ENCODE assay signal across 16 mouse cellular contexts in genomic region chr11:118328511-118328910, GRCm38 (mm10). TPM values are rescaled to one million over a fixed set of nuclear protein-coding genes. Genes with fewer than 3 reads are reported as not detected.
DNase-seq lines count a peak whose midpoint lies in the region; ATAC-seq and TF ChIP-seq lines count a peak whose summit lies in the region.
"Had no signal": no experiment of that assay in that cellular context is flagged by ENCODE, and none has a peak within 500 bp of the region (broad histone marks: within the 10 kb centered on the region; RNA-seq: fewer than 3 reads in every experiment).

No protein-coding gene starts in this region.

- DNase-seq in forebrain, embryonic 10.5 days (ENCODE audit: extremely low spot score, low spot score): no peak
- no peak for DNase-seq in hindbrain, embryonic 11.5 days (ENCODE audit: low spot score)
- no peak for DNase-seq in hindbrain, embryonic 14.5 days (ENCODE audit: low spot score)
- no peak for DNase-seq in Muller cell, postnatal 12 days (ENCODE audit: inconsistent ontology term)
- DNase-seq in cerebellum, adult 11 months: no peak
- DNase-seq: adrenal gland, postnatal 25 days; cerebellum, adult 11-12 months; gastrocnemius, postnatal 36 days; layer of hippocampus, adult 9-11 months; left cerebral cortex, postnatal 4 days; liver, postnatal 0 days; lung, postnatal 4 days had no signal

- peaks cover 58% of the 10 kb centered on the region for H3K79me2 ChIP-seq in myocyte (ENCODE audit: control insufficient read depth, insufficient read depth)

- H3K27me3 ChIP-seq in forebrain, embryonic 13.5 days: no peaks in the 10 kb centered on the region
- H3K27me3 ChIP-seq in forebrain, embryonic 10.5 days (ENCODE audit: poor library complexity, severe bottlenecking): no peaks in the 10 kb centered on the region
- H3K27me3 ChIP-seq in hindbrain, embryonic 13.5 days: no peaks in the 10 kb centered on the region
- no peaks in the 10 kb centered on the region for H3K27me3 ChIP-seq in hindbrain, embryonic 11.5 days (ENCODE audit: control insufficient read depth, insufficient read depth, low read length)
- H3K27me3 ChIP-seq in hindbrain, embryonic 14.5 days (ENCODE audit: control insufficient read depth, insufficient read depth, low read length): no peaks in the 10 kb centered on the region
- no peaks in the 10 kb centered on the region for H3K27me3 ChIP-seq in myocyte (ENCODE audit: control insufficient read depth, insufficient read depth, insufficient read length)

- peaks cover 21% of the 10 kb centered on the region for H3K4me1 ChIP-seq in forebrain, embryonic 13.5 days
- peaks cover 39% of the 10 kb centered on the region for H3K4me1 ChIP-seq in forebrain, embryonic 10.5 days
- peaks cover 35% of the 10 kb centered on the region for H3K4me1 ChIP-seq in hindbrain, embryonic 13.5 days (replicated peaks)
- no peaks in the 10 kb centered on the region for H3K4me1 ChIP-seq in hindbrain, embryonic 11.5 days (replicated peaks; ENCODE audit: control insufficient read depth, insufficient read depth, low read length)
- peaks cover 26% of the 10 kb centered on the region for H3K4me1 ChIP-seq in hindbrain, embryonic 14.5 days (replicated peaks; ENCODE audit: control insufficient read depth, insufficient read depth, low read length)

- ATAC-seq in forebrain, embryonic 13.5 days: no peak
- ATAC-seq in hindbrain, embryonic 13.5 days (ENCODE audit: low FRiP score): no peak
- no peak for ATAC-seq in hindbrain, embryonic 11.5 days (ENCODE audit: low FRiP score)
- ATAC-seq in hindbrain, embryonic 14.5 days (ENCODE audit: low FRiP score): no peak
- ATAC-seq: liver, postnatal 0 days had no signal

- TF ChIP-seq POLR2A in myocyte (IDR thresholded peaks at IDR 0.05; ENCODE audit: insufficient read length, low read depth): no peak

- no peak overlapping the region for H3K4me3 ChIP-seq in forebrain, embryonic 13.5 days
- no peak overlapping the region for H3K4me3 ChIP-seq in forebrain, embryonic 10.5 days
- no peak overlapping the region for H3K4me3 ChIP-seq in hindbrain, embryonic 13.5 days
- no peak overlapping the region for H3K4me3 ChIP-seq in hindbrain, embryonic 11.5 days (ENCODE audit: low read depth, low read length)
- H3K4me3 ChIP-seq in hindbrain, embryonic 14.5 days (replicated peaks; ENCODE audit: low read length): no peak overlapping the region
- no peak overlapping the region for H3K4me3 ChIP-seq in myocyte

- no peak overlapping the region for H3ac ChIP-seq in myocyte (ENCODE audit: control insufficient read depth, insufficient read length)

- WGBS in forebrain, embryonic 13.5 days: 94% methylated on average over 6 of the region's 6 CpGs
- WGBS in forebrain, embryonic 10.5 days: 96% methylated on average over 6 of the region's 6 CpGs
- WGBS in hindbrain, embryonic 13.5 days: 97% methylated on average over 6 of the region's 6 CpGs
- WGBS in hindbrain, embryonic 11.5 days: 96% methylated on average over 6 of the region's 6 CpGs
- 96% methylated on average over 6 of the region's 6 CpGs for WGBS in hindbrain, embryonic 14.5 days

- no peak overlapping the region for H3K9ac ChIP-seq in forebrain, embryonic 13.5 days
- no peak overlapping the region for H3K9ac ChIP-seq in hindbrain, embryonic 13.5 days
- H3K9ac ChIP-seq in hindbrain, embryonic 11.5 days (ENCODE audit: low read depth, low read length): no peak overlapping the region
- no peak overlapping the region; the same call in 1 of the 2 replicates for H3K9ac ChIP-seq in hindbrain, embryonic 14.5 days
- H3K9ac ChIP-seq: liver, postnatal 0 days had no signal

- no peak overlapping the region for H3K4me2 ChIP-seq in forebrain, embryonic 13.5 days
- no peak overlapping the region for H3K4me2 ChIP-seq in hindbrain, embryonic 13.5 days
- H3K4me2 ChIP-seq in hindbrain, embryonic 11.5 days (replicated peaks; ENCODE audit: low read depth, low read length): no peak overlapping the region
- no peak overlapping the region for H3K4me2 ChIP-seq in hindbrain, embryonic 14.5 days (replicated peaks)
- peak overlapping the region; percentile 69 for H3K4me2 ChIP-seq in myocyte (ENCODE audit: low read depth)

- H3K9me3 ChIP-seq in forebrain, embryonic 13.5 days (replicated peaks): 0 out of 2 replicates have a peak, but pooled peaks cover 6% of the 10 kb centered on the region
- H3K9me3 ChIP-seq in forebrain, embryonic 10.5 days: peaks cover 5% of the 10 kb centered on the region; the same call in 1 of the 2 replicates
- H3K9me3 ChIP-seq in hindbrain, embryonic 13.5 days: no peaks in the 10 kb centered on the region
- no peaks in the 10 kb centered on the region for H3K9me3 ChIP-seq in hindbrain, embryonic 11.5 days (ENCODE audit: control insufficient read depth, low read length)
- H3K9me3 ChIP-seq in hindbrain, embryonic 14.5 days (ENCODE audit: control insufficient read depth, low read length): no peaks in the 10 kb centered on the region

- peaks cover 29% of the 10 kb centered on the region for H3K36me3 ChIP-seq in forebrain, embryonic 13.5 days (ENCODE audit: poor library complexity, severe bottlenecking)
- peaks cover 57% of the 10 kb centered on the region for H3K36me3 ChIP-seq in forebrain, embryonic 10.5 days (replicated peaks)
- peaks cover 16% of the 10 kb centered on the region for H3K36me3 ChIP-seq in hindbrain, embryonic 13.5 days
- H3K36me3 ChIP-seq in hindbrain, embryonic 11.5 days (ENCODE audit: control insufficient read depth, insufficient read depth, low read length): no peaks in the 10 kb centered on the region; the same call in 1 of the 2 replicates
- H3K36me3 ChIP-seq in hindbrain, embryonic 14.5 days (replicated peaks; ENCODE audit: control insufficient read depth, insufficient read depth): peaks cover 6% of the 10 kb centered on the region; the same call in 1 of the 2 replicates
- peaks cover 13% of the 10 kb centered on the region for H3K36me3 ChIP-seq in myocyte (ENCODE audit: control insufficient read depth, insufficient read depth)

- H3K27ac ChIP-seq in forebrain, embryonic 13.5 days: peak overlapping the region; percentile 68; the same call in 1 of the 2 replicates
- H3K27ac ChIP-seq in forebrain, embryonic 10.5 days: no peak overlapping the region
- H3K27ac ChIP-seq in hindbrain, embryonic 13.5 days: peak overlapping the region; percentile 85
- no peak overlapping the region for H3K27ac ChIP-seq in hindbrain, embryonic 11.5 days (ENCODE audit: low read depth, low read length)
- peak overlapping the region; percentile 88 for H3K27ac ChIP-seq in hindbrain, embryonic 14.5 days

TF ChIP-seq in myocyte, 11 proteins besides CTCF, POLR2A, EP300 and RAD21:
- no peak for TF ChIP-seq MAX (IDR thresholded peaks at IDR 0.05; ENCODE audit: low read depth)
- TF ChIP-seq POLR2AphosphoS2 (IDR thresholded peaks at IDR 0.05; ENCODE audit: insufficient read length, low read depth): peak; percentile 32

RNA-seq across cellular contexts. Expression of gene Cep295nl, which starts 13.8 kb away (rescaled TPM):
- polyA plus RNA-seq in forebrain, embryonic 13.5 days (2015; fragmentation: Nextera tagmentation; extraction: Ambion mirVana): 0.13 and 0.31 TPM in 2 replicates
- 0.16 and 0.26 TPM in 2 replicates for polyA plus RNA-seq in forebrain, embryonic 10.5 days (2016; fragmentation: Nextera tagmentation; extraction: Ambion mirVana)
- polyA plus RNA-seq in hindbrain, embryonic 13.5 days (2015; fragmentation: Nextera tagmentation; extraction: Ambion mirVana): 0.22 and 0.26 TPM in 2 replicates
- 0.37 and 0.42 TPM in 2 replicates for polyA plus RNA-seq in hindbrain, embryonic 11.5 days (2014; fragmentation: Nextera tagmentation; extraction: Ambion mirVana)
- polyA plus RNA-seq in hindbrain, embryonic 14.5 days (2014; fragmentation: Nextera tagmentation; extraction: Ambion mirVana): 0.17 TPM in 1 of 2 replicates, not detected in the other
- polyA plus RNA-seq in myocyte (2012; fragmentation: generic; extraction: Trizol): 0.60 TPM
- polyA plus RNA-seq: spleen, adult 2 months had no signal

RNA-seq across cellular contexts. Expression of gene Timp2, which starts 27.0 kb away (rescaled TPM):
- polyA plus RNA-seq in forebrain, embryonic 13.5 days (2015; fragmentation: Nextera tagmentation; extraction: Ambion mirVana): 36.0 and 38.8 TPM in 2 replicates
- 31.3 and 35.1 TPM in 2 replicates for polyA plus RNA-seq in forebrain, embryonic 10.5 days (2016; fragmentation: Nextera tagmentation; extraction: Ambion mirVana)
- 45.7 and 48.1 TPM in 2 replicates for polyA plus RNA-seq in hindbrain, embryonic 13.5 days (2015; fragmentation: Nextera tagmentation; extraction: Ambion mirVana)
- 39.5 and 41.2 TPM in 2 replicates for polyA plus RNA-seq in hindbrain, embryonic 11.5 days (2014; fragmentation: Nextera tagmentation; extraction: Ambion mirVana)
- 94.3 and 114 TPM in 2 replicates for polyA plus RNA-seq in hindbrain, embryonic 14.5 days (2014; fragmentation: Nextera tagmentation; extraction: Ambion mirVana)
- 321 TPM for polyA plus RNA-seq in myocyte (2012; fragmentation: generic; extraction: Trizol)

RNA-seq across cellular contexts. Expression of gene Usp36, which starts 38.5 kb away (rescaled TPM):
- 14.1 and 16.9 TPM in 2 replicates for polyA plus RNA-seq in forebrain, embryonic 13.5 days (2015; fragmentation: Nextera tagmentation; extraction: Ambion mirVana)
- polyA plus RNA-seq in forebrain, embryonic 10.5 days (2016; fragmentation: Nextera tagmentation; extraction: Ambion mirVana): 22.9 and 24.6 TPM in 2 replicates
- 16.0 and 17.6 TPM in 2 replicates for polyA plus RNA-seq in hindbrain, embryonic 13.5 days (2015; fragmentation: Nextera tagmentation; extraction: Ambion mirVana)
- polyA plus RNA-seq in hindbrain, embryonic 11.5 days (2014; fragmentation: Nextera tagmentation; extraction: Ambion mirVana): 9.8 and 9.9 TPM in 2 replicates
- 11.9 and 13.6 TPM in 2 replicates for polyA plus RNA-seq in hindbrain, embryonic 14.5 days (2014; fragmentation: Nextera tagmentation; extraction: Ambion mirVana)
- 19.5 TPM for polyA plus RNA-seq in myocyte (2012; fragmentation: generic; extraction: Trizol)

Comparison
In these comparisons a context has a peak if more than half of its experiments do, and no peak if none do; other contexts are left out.
1. H3K27ac ChIP-seq: peak in forebrain, embryonic 13.5 days (single experiment), hindbrain, embryonic 13.5 days (single experiment) and hindbrain, embryonic 14.5 days (single experiment); none in forebrain, embryonic 10.5 days (single experiment) and hindbrain, embryonic 11.5 days (single experiment).